Mouse (Mus musculus) kidney, embryonic 16.5 days (tissue): ENCODE data around the gene Slu7. TPM values are rescaled to one million over a fixed set of nuclear protein-coding genes. Genes with fewer than 3 reads are reported as not detected.
A peak's percentile ranks its signal among the peaks of the same experiment; 100 is the strongest.

ENCODE experiments used
- ATAC-seq: fragments of 200-750 bp; cut with Nextera tagmentation; 2 replicates; pipeline ENCODE4 v1.8.0; 2017; ENCODE audit warnings: moderate TSS enrichment; ENCODE audit not compliant: low FRiP score, low TSS enrichment
- H3K27ac ChIP-seq: fragments of 300-500 bp; sonication (generic); 2 replicates; pipeline ENCODE4 v1.5.1; 2014; ENCODE audit warnings: low read length
- H3K27me3 ChIP-seq: fragments of 300-500 bp; sonication (generic); 2 replicates; pipeline ENCODE4 v1.6.1; 2014; ENCODE audit warnings: low read length, control low read depth, mixed read lengths; ENCODE audit not compliant: insufficient read depth
- H3K36me3 ChIP-seq: fragments of 300-500 bp; sonication (generic); 2 replicates; pipeline ENCODE4 v1.6.1; 2014; ENCODE audit warnings: low read length, control low read depth, mixed read lengths; ENCODE audit not compliant: insufficient read depth
- H3K4me1 ChIP-seq: fragments of 300-500 bp; sonication (generic); 2 replicates; pipeline ENCODE4 v1.6.1; 2014; ENCODE audit warnings: low read length, control low read depth, mixed read lengths; ENCODE audit not compliant: insufficient read depth
- H3K4me2 ChIP-seq: fragments of 300-500 bp; sonication (generic); replicated peaks from 2 replicates; pipeline ENCODE4 v1.6.1; 2014; ENCODE audit warnings: low read depth, low read length
- H3K4me3 ChIP-seq: fragments of 300-500 bp; sonication (generic); 2 replicates; pipeline ENCODE4 v1.5.1; 2014; ENCODE audit warnings: mild to moderate bottlenecking, low read length
- H3K9ac ChIP-seq: fragments of 300-500 bp; sonication (generic); replicated peaks from 2 replicates; pipeline ENCODE4 v1.6.1; 2014; ENCODE audit warnings: low read length
- H3K9me3 ChIP-seq: fragments of 300-500 bp; sonication (generic); 2 replicates; pipeline ENCODE4 v1.6.1; 2016; ENCODE audit warnings: low read length, control low read depth
- WGBS: fragments of 180-500 bp; shearing (Covaris S2); extraction: QIAGEN DNeasy Blood & Tissue Kit; methylation state at CpG from one replicate; pipeline ENCODE4 v1.1.7; 2014; 5-methylcytosine and 5-hydroxymethylcytosine counted together
- polyA plus RNA-seq: library from polyadenylated mRNA; unstranded; fragments of >200 nt; fragmentation: Nextera tagmentation; extraction: Ambion mirVana; gene quantifications from 2 replicates; pipeline ENCODE4 v1.2.1, GENCODE M21; 2015

Slu7 gene
- polyA plus RNA-seq, 1 experiment from 2014 or later: 66.3 TPM

DNA sequence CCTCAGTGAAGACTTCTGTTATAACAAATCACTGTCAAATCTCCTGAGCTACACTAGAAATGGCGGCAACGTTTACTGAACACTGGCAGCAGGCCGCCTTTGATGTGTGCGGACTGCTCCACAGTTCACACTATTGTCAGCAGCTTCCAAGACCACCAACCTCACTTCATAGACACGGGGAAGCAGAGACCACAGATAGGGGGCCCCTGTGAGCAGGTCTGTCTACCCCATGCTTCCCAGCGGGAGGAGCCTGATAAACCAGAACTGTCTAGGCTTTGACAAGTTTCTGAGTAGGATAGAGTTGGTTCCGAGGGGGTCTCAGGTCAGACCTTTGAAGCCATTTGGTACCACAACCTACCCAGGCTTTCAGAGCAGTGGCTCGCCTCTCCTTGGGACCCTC is 61.5 kb downstream of the Slu7 start:
- Histone ChIP-seq H3K9me3 (no peaks in the 10 kb centered on the region), H3K36me3 (no peaks in the 10 kb centered on the region), H3K4me1 (no peaks in the 10 kb centered on the region), H3K27ac (no peak overlapping the region), H3K4me3 (no peak overlapping the region), H3K27me3 (no peaks in the 10 kb centered on the region), H3K9ac (no peak overlapping the region), H3K4me2 (no peak overlapping the region)
- peak; percentile 21; the same call in 1 of the 2 replicates for ATAC-seq
- 55% methylated on average over 8 of the region's 8 CpGs for WGBS

DNA sequence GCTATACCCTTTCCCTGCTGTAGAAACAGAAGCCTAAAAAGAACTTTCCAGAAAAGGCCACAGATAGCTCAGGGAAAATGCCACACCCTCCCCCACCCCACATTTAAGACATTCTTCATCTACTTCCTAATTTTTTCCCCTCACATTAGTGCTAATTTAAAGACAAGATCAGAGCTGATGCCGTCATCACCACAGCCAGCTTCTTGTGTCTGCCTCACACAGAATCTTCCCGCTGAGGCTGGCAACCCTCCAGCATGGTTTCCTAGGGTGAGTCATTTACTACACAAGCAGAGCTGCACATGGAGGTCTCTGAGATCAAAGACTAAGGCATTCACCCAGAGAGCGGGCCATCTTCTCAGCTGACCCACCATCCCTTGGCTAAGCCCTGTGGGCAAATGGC is 62.0 kb downstream of the Slu7 start:
- 47% methylated on average over 3 of the region's 3 CpGs for WGBS
- Histone ChIP-seq H3K36me3 (no peaks in the 10 kb centered on the region), H3K27ac (no peak overlapping the region), H3K4me2 (no peak overlapping the region), H3K9me3 (no peaks in the 10 kb centered on the region), H3K4me3 (no peak overlapping the region), H3K9ac (no peak overlapping the region), H3K4me1 (no peaks in the 10 kb centered on the region), H3K27me3 (no peaks in the 10 kb centered on the region)
- no peak for ATAC-seq

Other genes with a start within 250 kb of the Slu7 start
- gene Pttg1, start 7.5 kb upstream of the Slu7 start, polyA plus RNA-seq: 101 and 102 TPM in 2 replicates
- gene C1qtnf2, start 40.5 kb downstream of the Slu7 start, polyA plus RNA-seq: 17.8 and 20.8 TPM in 2 replicates
- 26.4 and 29.9 TPM in 2 replicates for gene Ccnjl, start 95.0 kb downstream of the Slu7 start, polyA plus RNA-seq
- gene 4933415A04Rik, start 153.3 kb downstream of the Slu7 start, polyA plus RNA-seq: 6.8 and 7.4 TPM in 2 replicates
- 0.42 TPM in 1 of 2 replicates, not detected in the other for gene Fabp6, start 167.8 kb downstream of the Slu7 start, polyA plus RNA-seq
- gene Pwwp2a, start 248.3 kb downstream of the Slu7 start, polyA plus RNA-seq: 13.6 and 21.0 TPM in 2 replicates